11 mouse cellular contexts compared by ENCODE assay signal in genomic region chr7:29246619-29247313, GRCm38 (mm10). TPM values are rescaled to one million over a fixed set of nuclear protein-coding genes. Genes with fewer than 3 reads are reported as not detected.
DNase-seq lines count a peak whose midpoint lies in the region; ATAC-seq and TF ChIP-seq lines count a peak whose summit lies in the region.
"Had no signal": no experiment of that assay in that cellular context is flagged by ENCODE, and none has a peak within 500 bp of the region (broad histone marks: within the 10 kb centered on the region; RNA-seq: fewer than 3 reads in every experiment).

No protein-coding gene starts in this region.

- no peak for DNase-seq in heart, adult 9 months (ENCODE audit: low spot score in 2 of 2)
- no peak for DNase-seq in embryonic facial prominence, embryonic 10.5 days (ENCODE audit: low spot score)
- DNase-seq in liver, embryonic 13.5 days, result no peak
- DNase-seq in adrenal gland, adult (ENCODE audit: inconsistent age in 2 of 2, low spot score in 1 of 2), result no peak
- no peak for DNase-seq in left cerebral cortex, adult 11 months (ENCODE audit: low spot score)
- DNase-seq in kidney, postnatal 36 days, result no peak

- no peak for ATAC-seq in heart, embryonic 14.5 days (ENCODE audit: insufficient number of reproducible peaks, insufficient read depth, low FRiP score, low read depth)
- ATAC-seq in liver, embryonic 13.5 days (ENCODE audit: low read depth), result no peak
- ATAC-seq: hindbrain, embryonic 16.5 days had no signal

- peaks cover 32% of the 10 kb centered on the region for H3K36me3 ChIP-seq in heart, embryonic 14.5 days (ENCODE audit: control insufficient read depth, insufficient read depth, low read length)
- H3K36me3 ChIP-seq in C2C12 (ENCODE audit: control insufficient read depth, insufficient read depth), result peaks cover 6% of the 10 kb centered on the region
- peaks cover 38% of the 10 kb centered on the region for H3K36me3 ChIP-seq in embryonic facial prominence, embryonic 10.5 days (replicated peaks)
- H3K36me3 ChIP-seq in liver, embryonic 13.5 days, result peaks cover 10% of the 10 kb centered on the region

- no peak overlapping the region for H3K4me3 ChIP-seq in heart, embryonic 14.5 days (ENCODE audit: control insufficient read depth in 1 of 2, insufficient read depth in 1 of 2, low read depth in 1 of 2, low read length in 2 of 2)
- no peak overlapping the region for H3K4me3 ChIP-seq in C2C12 (ENCODE audit: insufficient read depth, poor library complexity, severe bottlenecking)
- H3K4me3 ChIP-seq in embryonic facial prominence, embryonic 10.5 days, result peak overlapping the region; percentile 49
- no peak overlapping the region for H3K4me3 ChIP-seq in liver, embryonic 13.5 days (replicated peaks)

- H3K27ac ChIP-seq in heart, embryonic 14.5 days (replicated peaks in 1 of 2; ENCODE audit: control insufficient read depth in 1 of 2, insufficient read depth in 1 of 2, low read depth in 2 of 2, low read length in 2 of 2), result no peak overlapping the region
- 0 out of 2 replicates have a peak overlapping the region, but pooled peaks have one; percentile 12 for H3K27ac ChIP-seq in embryonic facial prominence, embryonic 10.5 days (replicated peaks)
- no peak overlapping the region for H3K27ac ChIP-seq in liver, embryonic 13.5 days
- H3K27ac ChIP-seq: forebrain, embryonic 13.5 days; macrophage had no signal

- TF ChIP-seq CTCF in C2C12 (IDR thresholded peaks at IDR 0.05; ENCODE audit: control insufficient read depth, insufficient read depth, insufficient read length), result no peak

- peaks cover 12% of the 10 kb centered on the region for H3K79me2 ChIP-seq in C2C12 (ENCODE audit: control insufficient read depth, insufficient read depth)

- no peak overlapping the region; the same call in 1 of the 2 replicates for H3K9ac ChIP-seq in heart, embryonic 14.5 days (ENCODE audit: low read length)
- no peak overlapping the region for H3K9ac ChIP-seq in liver, embryonic 13.5 days
- H3K9ac ChIP-seq: forebrain, embryonic 13.5 days had no signal

- WGBS in heart, embryonic 14.5 days, result 82% methylated on average over 21 of the region's 21 CpGs
- WGBS in embryonic facial prominence, embryonic 10.5 days, result 85% methylated on average over 21 of the region's 21 CpGs
- WGBS in liver, embryonic 13.5 days (ENCODE audit: insufficient replicate concordance), result 77% methylated on average over 21 of the region's 21 CpGs

- peak overlapping the region; percentile 89; the same call in 1 of the 2 replicates for H3K4me2 ChIP-seq in heart, embryonic 14.5 days (ENCODE audit: low read length)
- peak overlapping the region; percentile 65; the same call in 1 of the 2 replicates for H3K4me2 ChIP-seq in liver, embryonic 13.5 days

- no peaks in the 10 kb centered on the region for H3K27me3 ChIP-seq in heart, embryonic 14.5 days (ENCODE audit: control insufficient read depth, insufficient read depth, low read length)
- H3K27me3 ChIP-seq in C2C12 (ENCODE audit: control insufficient read depth, insufficient read depth, insufficient read length), result no peaks in the 10 kb centered on the region
- H3K27me3 ChIP-seq in embryonic facial prominence, embryonic 10.5 days (replicated peaks; ENCODE audit: low read depth, poor library complexity, severe bottlenecking), result peaks cover 25% of the 10 kb centered on the region
- no peaks in the 10 kb centered on the region for H3K27me3 ChIP-seq in liver, embryonic 13.5 days

- H3K9me3 ChIP-seq in heart, embryonic 14.5 days (ENCODE audit: control insufficient read depth, low read length), result no peaks in the 10 kb centered on the region
- no peaks in the 10 kb centered on the region for H3K9me3 ChIP-seq in embryonic facial prominence, embryonic 10.5 days
- H3K9me3 ChIP-seq in liver, embryonic 13.5 days (replicated peaks), result no peaks in the 10 kb centered on the region
- H3K9me3 ChIP-seq: forebrain, embryonic 13.5 days had no signal

- H3K4me1 ChIP-seq in heart, embryonic 14.5 days (ENCODE audit: control insufficient read depth in 2 of 2, insufficient read depth in 2 of 2, low read length in 2 of 2), result peaks cover 11 to 12% of the 10 kb centered on the region in 2 experiments; a peak in 2 of 4 replicates
- peaks cover 31% of the 10 kb centered on the region for H3K4me1 ChIP-seq in embryonic facial prominence, embryonic 10.5 days
- peaks cover 33% of the 10 kb centered on the region for H3K4me1 ChIP-seq in liver, embryonic 13.5 days (replicated peaks)

- H3K79me3 ChIP-seq in C2C12 (ENCODE audit: low read depth), result no peaks in the 10 kb centered on the region

- peak overlapping the region; percentile 21 for H3ac ChIP-seq in C2C12 (ENCODE audit: control insufficient read depth, insufficient read length, low read depth)

TF ChIP-seq in C2C12, 6 proteins besides CTCF, POLR2A, EP300 and RAD21:
- TF ChIP-seq FOSL1 (IDR thresholded peaks at IDR 0.05; ENCODE audit: insufficient read depth, low read length, poor library complexity, severe bottlenecking), result no peak
- no peak for TF ChIP-seq MAX (IDR thresholded peaks at IDR 0.05)
- no peak for TF ChIP-seq USF1 (IDR thresholded peaks at IDR 0.05; ENCODE audit: low read depth)
- TF ChIP-seq MYOG (IDR thresholded peaks at IDR 0.05; ENCODE audit: control insufficient read depth, extremely low read depth, insufficient read length), result no peak
- no peak for TF ChIP-seq CEBPB (IDR thresholded peaks at IDR 0.05; ENCODE audit: low read depth)
- TF ChIP-seq MYOD1 (IDR thresholded peaks at IDR 0.05; ENCODE audit: control insufficient read depth, insufficient read length, low read depth), result no peak
TF ChIP-seq in C2C12: peak in this region for 0.

RNA-seq across cellular contexts. Expression of gene 2200002D01Rik, which starts 1.5 kb away (rescaled TPM):
- 5.9 and 7.7 TPM in 2 replicates for polyA plus RNA-seq in heart, embryonic 14.5 days (2014; fragmentation: Nextera tagmentation; extraction: Ambion mirVana)
- 72.9 TPM for polyA plus RNA-seq in C2C12 (2012; fragmentation: generic; extraction: Trizol)
- 4.4 and 4.6 TPM in 2 replicates for polyA plus RNA-seq in embryonic facial prominence, embryonic 10.5 days (2016; fragmentation: Nextera tagmentation; extraction: Ambion mirVana)
- 3.1 and 4.4 TPM in 2 replicates for polyA plus RNA-seq in liver, embryonic 13.5 days (2015; fragmentation: Nextera tagmentation; extraction: Ambion mirVana)
- polyA plus RNA-seq: macrophage had no signal

RNA-seq across cellular contexts. Expression of gene Yif1b, which starts 8.6 kb away (rescaled TPM):
- 105 and 114 TPM in 2 replicates for polyA plus RNA-seq in heart, embryonic 14.5 days (2014; fragmentation: Nextera tagmentation; extraction: Ambion mirVana)
- 140 TPM for polyA plus RNA-seq in C2C12 (2012; fragmentation: generic; extraction: Trizol)
- 100 and 102 TPM in 2 replicates for polyA plus RNA-seq in embryonic facial prominence, embryonic 10.5 days (2016; fragmentation: Nextera tagmentation; extraction: Ambion mirVana)
- 49.5 and 51.2 TPM in 2 replicates for polyA plus RNA-seq in liver, embryonic 13.5 days (2015; fragmentation: Nextera tagmentation; extraction: Ambion mirVana)

RNA-seq across cellular contexts. Expression of gene Kcnk6, which starts 14.5 kb away (rescaled TPM):
- 0.85 and 1.2 TPM in 2 replicates for polyA plus RNA-seq in heart, embryonic 14.5 days (2014; fragmentation: Nextera tagmentation; extraction: Ambion mirVana)
- polyA plus RNA-seq in C2C12 (2012; fragmentation: generic; extraction: Trizol), result 0.09 TPM
- polyA plus RNA-seq in embryonic facial prominence, embryonic 10.5 days (2016; fragmentation: Nextera tagmentation; extraction: Ambion mirVana), result 0.74 and 1.1 TPM in 2 replicates
- 1.5 and 1.6 TPM in 2 replicates for polyA plus RNA-seq in liver, embryonic 13.5 days (2015; fragmentation: Nextera tagmentation; extraction: Ambion mirVana)

RNA-seq across cellular contexts. Expression of gene Catsperg1, which starts 32.9 kb away (rescaled TPM):
- 0.44 and 0.66 TPM in 2 replicates for polyA plus RNA-seq in heart, embryonic 14.5 days (2014; fragmentation: Nextera tagmentation; extraction: Ambion mirVana)
- polyA plus RNA-seq in C2C12 (2012; fragmentation: generic; extraction: Trizol), result not detected
- 0.10 and 0.24 TPM in 2 replicates for polyA plus RNA-seq in embryonic facial prominence, embryonic 10.5 days (2016; fragmentation: Nextera tagmentation; extraction: Ambion mirVana)
- 0.09 and 0.22 TPM in 2 replicates for polyA plus RNA-seq in liver, embryonic 13.5 days (2015; fragmentation: Nextera tagmentation; extraction: Ambion mirVana)

RNA-seq across cellular contexts. Expression of gene Spint2, which starts 34.9 kb away (rescaled TPM):
- 93.5 and 98.5 TPM in 2 replicates for polyA plus RNA-seq in heart, embryonic 14.5 days (2014; fragmentation: Nextera tagmentation; extraction: Ambion mirVana)
- polyA plus RNA-seq in C2C12 (2012; fragmentation: generic; extraction: Trizol), result not detected
- polyA plus RNA-seq in embryonic facial prominence, embryonic 10.5 days (2016; fragmentation: Nextera tagmentation; extraction: Ambion mirVana), result 75.5 and 79.3 TPM in 2 replicates
- polyA plus RNA-seq in liver, embryonic 13.5 days (2015; fragmentation: Nextera tagmentation; extraction: Ambion mirVana), result 24.9 and 25.2 TPM in 2 replicates
